Mouse (Mus musculus): ENCODE measurements around the gene Nr2f2. TPM values are rescaled to one million over a fixed set of nuclear protein-coding genes. Genes with fewer than 3 reads are reported as not detected.

The Nr2f2 gene
- polyA plus RNA-seq, 1 experiment from 2014 or later = 127 TPM

- Histone ChIP-seq H3K4me1 (replicated peaks; ENCODE audit: control insufficient read depth, insufficient read depth, low read length) (no peaks in the 10 kb centered on the region; the same call in 1 of the 2 replicates), H3K27ac (no peak overlapping the region), H3K36me3 (replicated peaks; ENCODE audit: control insufficient read depth, insufficient read depth) (no peaks in the 10 kb centered on the region), H3K9ac (no peak overlapping the region), H3K4me2 (replicated peaks) (no peak overlapping the region), H3K9me3 (ENCODE audit: control insufficient read depth, low read length) (no peaks in the 10 kb centered on the region), H3K27me3 (ENCODE audit: control insufficient read depth, insufficient read depth, low read length) (peaks cover 92% of the 10 kb centered on the region), H3K4me3 (replicated peaks; ENCODE audit: low read length) (no peak overlapping the region)
- 13% methylated on average over 10 of the region's 10 CpGs for WGBS
- peak; percentile 45 for DNase-seq (ENCODE audit: low spot score)
- ATAC-seq (ENCODE audit: low FRiP score) = no peak
Measured at GRCm38 (mm10) chr7:70328206-70329036, 38.1 kb downstream of the Nr2f2 start.

- Histone ChIP-seq H3K36me3 (replicated peaks; ENCODE audit: control insufficient read depth, insufficient read depth) (no peaks in the 10 kb centered on the region), H3K27ac (no peak overlapping the region), H3K27me3 (ENCODE audit: control insufficient read depth, insufficient read depth, low read length) (peaks cover 92% of the 10 kb centered on the region), H3K4me2 (replicated peaks) (0 out of 2 replicates have a peak overlapping the region, but pooled peaks have one; percentile 0), H3K4me1 (replicated peaks; ENCODE audit: control insufficient read depth, insufficient read depth, low read length) (no peaks in the 10 kb centered on the region; the same call in 1 of the 2 replicates), H3K9me3 (ENCODE audit: control insufficient read depth, low read length) (no peaks in the 10 kb centered on the region), H3K4me3 (replicated peaks; ENCODE audit: low read length) (no peak overlapping the region), H3K9ac (no peak overlapping the region)
- 21% methylated on average over 2 of the region's 2 CpGs for WGBS
- no peak for ATAC-seq (ENCODE audit: low FRiP score)
- DNase-seq (ENCODE audit: low spot score) = no peak
Measured at GRCm38 (mm10) chr7:70327191-70327590, 39.3 kb downstream of the Nr2f2 start.

GRCm38 (mm10) chr7:70326176-70327035 is 40.1 kb downstream of the Nr2f2 start:
- WGBS = 4% methylated on average over 21 of the region's 21 CpGs
- H3K27ac ChIP-seq = peak overlapping the region; percentile 51; the same call in 1 of the 2 replicates
- H3K9ac ChIP-seq = no peak overlapping the region; the same call in 1 of the 2 replicates
- peaks cover 93% of the 10 kb centered on the region for H3K27me3 ChIP-seq (ENCODE audit: control insufficient read depth, insufficient read depth, low read length)
- H3K36me3 ChIP-seq (replicated peaks; ENCODE audit: control insufficient read depth, insufficient read depth) = no peaks in the 10 kb centered on the region
- peak overlapping the region; percentile 8; the same call in 1 of the 2 replicates for H3K4me3 ChIP-seq (replicated peaks; ENCODE audit: low read length)
- no peaks in the 10 kb centered on the region for H3K9me3 ChIP-seq (ENCODE audit: control insufficient read depth, low read length)
- H3K4me2 ChIP-seq (replicated peaks) = peak overlapping the region; percentile 37
- DNase-seq (ENCODE audit: low spot score) = peak; percentile 23
- H3K4me1 ChIP-seq (replicated peaks; ENCODE audit: control insufficient read depth, insufficient read depth, low read length) = no peaks in the 10 kb centered on the region; the same call in 1 of the 2 replicates
- ATAC-seq (ENCODE audit: low FRiP score) = no peak

- H3K9me3 ChIP-seq (ENCODE audit: control insufficient read depth, low read length) = no peaks in the 10 kb centered on the region
- peak overlapping the region; percentile 37 for H3K4me2 ChIP-seq (replicated peaks)
- peaks cover 93% of the 10 kb centered on the region for H3K27me3 ChIP-seq (ENCODE audit: control insufficient read depth, insufficient read depth, low read length)
- peak overlapping the region; percentile 28; the same call in 1 of the 2 replicates for H3K9ac ChIP-seq
- DNase-seq (ENCODE audit: low spot score) (peak; percentile 24), ATAC-seq (ENCODE audit: low FRiP score) (no peak)
- H3K4me1 ChIP-seq (replicated peaks; ENCODE audit: control insufficient read depth, insufficient read depth, low read length) = no peaks in the 10 kb centered on the region; the same call in 1 of the 2 replicates
- no peak overlapping the region for H3K4me3 ChIP-seq (replicated peaks; ENCODE audit: low read length)
- H3K36me3 ChIP-seq (replicated peaks; ENCODE audit: control insufficient read depth, insufficient read depth) = no peaks in the 10 kb centered on the region
- H3K27ac ChIP-seq = peak overlapping the region; percentile 51; the same call in 1 of the 2 replicates
- under 1% methylated on average over 18 of the region's 18 CpGs for WGBS
Measured at GRCm38 (mm10) chr7:70325381-70325780, 41.2 kb downstream of the Nr2f2 start.

- Histone ChIP-seq H3K9ac (no peak overlapping the region), H3K9me3 (ENCODE audit: control insufficient read depth, low read length) (no peaks in the 10 kb centered on the region), H3K27me3 (ENCODE audit: control insufficient read depth, insufficient read depth, low read length) (peaks cover 96% of the 10 kb centered on the region), H3K27ac (no peak overlapping the region), H3K4me3 (replicated peaks; ENCODE audit: low read length) (no peak overlapping the region), H3K4me2 (replicated peaks) (no peak overlapping the region), H3K4me1 (replicated peaks; ENCODE audit: control insufficient read depth, insufficient read depth, low read length) (no peaks in the 10 kb centered on the region), H3K36me3 (replicated peaks; ENCODE audit: control insufficient read depth, insufficient read depth) (no peaks in the 10 kb centered on the region)
- ATAC-seq (ENCODE audit: low FRiP score) (no peak), DNase-seq (ENCODE audit: low spot score) (peak; percentile 22)
- 22% methylated on average over 5 of the region's 5 CpGs for WGBS
Measured at GRCm38 (mm10) chr7:70324541-70324940, 42.0 kb downstream of the Nr2f2 start.

GRCm38 (mm10) chr7:70324041-70324440 is 42.5 kb downstream of the Nr2f2 start:
- Histone ChIP-seq H3K4me1 (replicated peaks; ENCODE audit: control insufficient read depth, insufficient read depth, low read length) (no peaks in the 10 kb centered on the region), H3K9ac (no peak overlapping the region), H3K4me3 (replicated peaks; ENCODE audit: low read length) (no peak overlapping the region), H3K36me3 (replicated peaks; ENCODE audit: control insufficient read depth, insufficient read depth) (no peaks in the 10 kb centered on the region), H3K9me3 (ENCODE audit: control insufficient read depth, low read length) (no peaks in the 10 kb centered on the region), H3K27me3 (ENCODE audit: control insufficient read depth, insufficient read depth, low read length) (peaks cover 91% of the 10 kb centered on the region), H3K27ac (no peak overlapping the region), H3K4me2 (replicated peaks) (no peak overlapping the region)
- ATAC-seq (ENCODE audit: low FRiP score) (no peak), DNase-seq (ENCODE audit: low spot score) (no peak)
- whole genome bisulfite sequencing = 12% methylated on average over 9 of the region's 9 CpGs

GRCm38 (mm10) chr7:70305716-70306115 is 60.8 kb downstream of the Nr2f2 start:
- Histone ChIP-seq H3K9ac (no peak overlapping the region), H3K4me1 (replicated peaks; ENCODE audit: control insufficient read depth, insufficient read depth, low read length) (no peaks in the 10 kb centered on the region), H3K4me3 (replicated peaks; ENCODE audit: low read length) (no peak overlapping the region), H3K27ac (no peak overlapping the region), H3K9me3 (ENCODE audit: control insufficient read depth, low read length) (no peaks in the 10 kb centered on the region), H3K36me3 (replicated peaks; ENCODE audit: control insufficient read depth, insufficient read depth) (no peaks in the 10 kb centered on the region), H3K4me2 (replicated peaks) (no peak overlapping the region), H3K27me3 (ENCODE audit: control insufficient read depth, insufficient read depth, low read length) (no peaks in the 10 kb centered on the region)
- ATAC-seq (ENCODE audit: low FRiP score) (no peak), DNase-seq (ENCODE audit: low spot score) (no peak)
- WGBS = 65% methylated on average over 7 of the region's 7 CpGs

- ATAC-seq (ENCODE audit: low FRiP score) = no peak
- Histone ChIP-seq H3K27ac (no peak overlapping the region), H3K4me3 (replicated peaks; ENCODE audit: low read length) (no peak overlapping the region), H3K4me1 (replicated peaks; ENCODE audit: control insufficient read depth, insufficient read depth, low read length) (no peaks in the 10 kb centered on the region), H3K36me3 (replicated peaks; ENCODE audit: control insufficient read depth, insufficient read depth) (no peaks in the 10 kb centered on the region), H3K4me2 (replicated peaks) (no peak overlapping the region), H3K9me3 (ENCODE audit: control insufficient read depth, low read length) (no peaks in the 10 kb centered on the region), H3K27me3 (ENCODE audit: control insufficient read depth, insufficient read depth, low read length) (no peaks in the 10 kb centered on the region), H3K9ac (no peak overlapping the region)
- DNase-seq (ENCODE audit: low spot score) = no peak
Measured at GRCm38 (mm10) chr7:70304426-70304825, 62.1 kb downstream of the Nr2f2 start.

Data from hindbrain, embryonic 14.5 days (tissue).